In genomic region chr2:26300808-26301174, GRCm38 (mm10) we compare ENCODE assay signal across 8 mouse cellular contexts. TPM values are rescaled to one million over a fixed set of nuclear protein-coding genes. Genes with fewer than 3 reads are reported as not detected.
DNase-seq lines count a peak whose midpoint lies in the region; ATAC-seq and TF ChIP-seq lines count a peak whose summit lies in the region.

No protein-coding gene starts in this region.

- no peaks in the 10 kb centered on the region for H3K36me3 ChIP-seq in kidney, adult 2 months (ENCODE audit: control insufficient read depth, insufficient read depth, low read length)
- H3K36me3 ChIP-seq in limb, embryonic 11.5 days (ENCODE audit: control insufficient read depth, insufficient read depth, low read length), result no peaks in the 10 kb centered on the region
- H3K36me3 ChIP-seq in stomach, embryonic 14.5 days (ENCODE audit: control insufficient read depth, insufficient read depth, low read length), result no peaks in the 10 kb centered on the region

- no peaks in the 10 kb centered on the region for H3K27me3 ChIP-seq in kidney, adult 2 months (replicated peaks; ENCODE audit: control insufficient read depth, insufficient read depth, low read length)
- H3K27me3 ChIP-seq in limb, embryonic 11.5 days (ENCODE audit: control insufficient read depth, insufficient read depth, low read length), result 0 out of 2 replicates have a peak, but pooled peaks cover 3% of the 10 kb centered on the region
- no peaks in the 10 kb centered on the region for H3K27me3 ChIP-seq in stomach, embryonic 14.5 days (ENCODE audit: control insufficient read depth, insufficient read depth, low read length)

- peak; percentile 73 for ATAC-seq in granulocyte monocyte progenitor cell, adult 5-6 weeks (replicated peaks; ENCODE audit: poor library complexity, severe bottlenecking)
- ATAC-seq in limb, embryonic 11.5 days (ENCODE audit: insufficient number of reproducible peaks, low FRiP score, low TSS enrichment, low read depth), result no peak
- peak; percentile 62 for ATAC-seq in monocyte, adult 5-6 weeks (replicated peaks; ENCODE audit: insufficient number of reproducible peaks, low FRiP score, low TSS enrichment, poor library complexity, severe bottlenecking)
- ATAC-seq in stomach, embryonic 14.5 days (ENCODE audit: insufficient number of reproducible peaks, insufficient read depth, low FRiP score, low read depth), result no peak

- no peak overlapping the region for H3K9ac ChIP-seq in limb, embryonic 11.5 days (ENCODE audit: low read length)
- no peak overlapping the region for H3K9ac ChIP-seq in stomach, embryonic 14.5 days (replicated peaks; ENCODE audit: low read depth, low read length)

- peak; percentile 91 for TF ChIP-seq CTCF in kidney, adult 2 months (conservative IDR thresholded peaks at IDR 0.05; ENCODE audit: insufficient read depth, insufficient read length, low read depth, low read length)

- H3K4me1 ChIP-seq in kidney, adult 2 months (ENCODE audit: control insufficient read depth, insufficient read depth, low read length), result no peaks in the 10 kb centered on the region
- H3K4me1 ChIP-seq in limb, embryonic 11.5 days (ENCODE audit: control insufficient read depth, insufficient read depth, low read length), result peaks cover 9% of the 10 kb centered on the region
- H3K4me1 ChIP-seq in stomach, embryonic 14.5 days (ENCODE audit: control insufficient read depth, insufficient read depth, low read length), result peaks cover 27% of the 10 kb centered on the region

- no peak overlapping the region for H3K4me3 ChIP-seq in kidney, adult 2 months (ENCODE audit: insufficient read depth, low read depth, low read length)
- no peak overlapping the region for H3K4me3 ChIP-seq in limb, embryonic 11.5 days (ENCODE audit: low read depth, low read length)
- no peak overlapping the region for H3K4me3 ChIP-seq in stomach, embryonic 14.5 days (ENCODE audit: low read depth, low read length)

- H3K4me2 ChIP-seq in limb, embryonic 11.5 days (ENCODE audit: low read depth, severe bottlenecking), result no peak overlapping the region
- H3K4me2 ChIP-seq in stomach, embryonic 14.5 days (replicated peaks; ENCODE audit: low read depth, low read length), result no peak overlapping the region

- H3K9me3 ChIP-seq in limb, embryonic 11.5 days (ENCODE audit: control insufficient read depth, low read length), result no peaks in the 10 kb centered on the region; the same call in 1 of the 2 replicates
- no peaks in the 10 kb centered on the region for H3K9me3 ChIP-seq in stomach, embryonic 14.5 days (ENCODE audit: control insufficient read depth, low read depth, low read length)

- H3K27ac ChIP-seq in kidney, adult 2 months (ENCODE audit: insufficient read depth, low read depth, low read length), result no peak overlapping the region
- no peak overlapping the region for H3K27ac ChIP-seq in limb, embryonic 11.5 days (replicated peaks; ENCODE audit: low read depth, low read length)
- H3K27ac ChIP-seq in stomach, embryonic 14.5 days (ENCODE audit: low read length), result peak overlapping the region; percentile 16; the same call in 1 of the 2 replicates

- TF ChIP-seq POLR2A in kidney, adult 2 months (IDR thresholded peaks at IDR 0.05; ENCODE audit: low read depth, low read length), result no peak

- WGBS in kidney, adult 2 months, result 0% methylated on average over 3 of the region's 3 CpGs
- 1% methylated on average over 3 of the region's 3 CpGs for WGBS in limb, embryonic 11.5 days
- 0% methylated on average over 3 of the region's 3 CpGs for WGBS in stomach, embryonic 14.5 days

- peak; percentile 87 for DNase-seq in 3T3-L1 (ENCODE audit: low read depth, low spot score)
- peak; percentile 86 for DNase-seq in adrenal gland, adult 2 months
- DNase-seq in embryo, embryonic 11 days, result peak; percentile 84
- DNase-seq in kidney, adult 2 months, result peak; percentile 88
- peak; percentile 93 for DNase-seq in limb, embryonic 11.5 days (ENCODE audit: low spot score)

RNA-seq across cellular contexts. Expression of gene Ccdc187, which starts 6.4 kb away (rescaled TPM):
- total RNA-seq in adrenal gland, adult 2 months (2021), result 1 to 10 TPM in 1 of 2 experiments, under 1 TPM in 1; 0.58 to 1.0 TPM
- polyA plus RNA-seq in adrenal gland, adult 2 months (2012; rRNA removed), result 0.51 and 0.83 TPM in 2 replicates
- total RNA-seq in granulocyte monocyte progenitor cell, adult 5-6 weeks (2014; fragmentation: Nextera tagmentation), result not detected in 2 replicates
- not detected in 2 replicates for total RNA-seq in granulocyte monocyte progenitor cell, adult 5-6 weeks (2017)
- polyA plus RNA-seq in kidney, adult 2 months (2012; rRNA removed), result 0.02 and 0.12 TPM in 2 replicates
- not detected in 2 replicates for polyA plus RNA-seq in limb, embryonic 11.5 days (2014; fragmentation: Nextera tagmentation; extraction: Ambion mirVana)
- not detected in 3 replicates for total RNA-seq in monocyte, adult 5-6 weeks (2017)
- 0.58 and 1.1 TPM in 2 replicates for polyA plus RNA-seq in stomach, embryonic 14.5 days (2014; fragmentation: Nextera tagmentation; extraction: Ambion mirVana)

RNA-seq across cellular contexts. Expression of gene Gpsm1, which starts 14.5 kb away (rescaled TPM):
- total RNA-seq in adrenal gland, adult 2 months (2021), result 10 to 100 TPM in 1 of 2 experiments, 1 to 10 TPM in 1; 9.4 to 14.9 TPM
- polyA plus RNA-seq in adrenal gland, adult 2 months (2012; rRNA removed), result 20.0 and 24.1 TPM in 2 replicates
- total RNA-seq in granulocyte monocyte progenitor cell, adult 5-6 weeks (2014; fragmentation: Nextera tagmentation), result 7.0 and 16.3 TPM in 2 replicates
- total RNA-seq in granulocyte monocyte progenitor cell, adult 5-6 weeks (2017), result 10.6 and 13.8 TPM in 2 replicates
- polyA plus RNA-seq in kidney, adult 2 months (2012; rRNA removed), result 9.3 and 13.1 TPM in 2 replicates
- polyA plus RNA-seq in limb, embryonic 11.5 days (2014; fragmentation: Nextera tagmentation; extraction: Ambion mirVana), result 37.4 and 47.1 TPM in 2 replicates
- total RNA-seq in monocyte, adult 5-6 weeks (2017), result 10.2 to 26.9 TPM (median 12.7 TPM) in 3 replicates
- polyA plus RNA-seq in stomach, embryonic 14.5 days (2014; fragmentation: Nextera tagmentation; extraction: Ambion mirVana), result 24.0 and 24.1 TPM in 2 replicates

RNA-seq across cellular contexts. Expression of gene Dnlz, which starts 51.1 kb away (rescaled TPM):
- 10 to 100 TPM; 20.6 to 25.6 TPM for total RNA-seq in adrenal gland, adult 2 months (2021)
- polyA plus RNA-seq in adrenal gland, adult 2 months (2012; rRNA removed), result 30.6 and 31.1 TPM in 2 replicates
- total RNA-seq in granulocyte monocyte progenitor cell, adult 5-6 weeks (2014; fragmentation: Nextera tagmentation), result 9.5 and 10.4 TPM in 2 replicates
- total RNA-seq in granulocyte monocyte progenitor cell, adult 5-6 weeks (2017), result 5.9 and 7.6 TPM in 2 replicates
- 26.9 and 28.8 TPM in 2 replicates for polyA plus RNA-seq in kidney, adult 2 months (2012; rRNA removed)
- polyA plus RNA-seq in limb, embryonic 11.5 days (2014; fragmentation: Nextera tagmentation; extraction: Ambion mirVana), result 31.0 and 31.6 TPM in 2 replicates
- 3.4 to 8.6 TPM (median 3.7 TPM) in 3 replicates for total RNA-seq in monocyte, adult 5-6 weeks (2017)
- 25.6 and 27.6 TPM in 2 replicates for polyA plus RNA-seq in stomach, embryonic 14.5 days (2014; fragmentation: Nextera tagmentation; extraction: Ambion mirVana)

RNA-seq across cellular contexts. Expression of gene Card9, which starts 59.9 kb away (rescaled TPM):
- total RNA-seq in adrenal gland, adult 2 months (2021), result 1 to 10 TPM; 1.3 to 1.7 TPM
- polyA plus RNA-seq in adrenal gland, adult 2 months (2012; rRNA removed), result 4.9 and 5.0 TPM in 2 replicates
- total RNA-seq in granulocyte monocyte progenitor cell, adult 5-6 weeks (2014; fragmentation: Nextera tagmentation), result 42.3 and 55.8 TPM in 2 replicates
- total RNA-seq in granulocyte monocyte progenitor cell, adult 5-6 weeks (2017), result 121 and 122 TPM in 2 replicates
- 2.1 and 2.5 TPM in 2 replicates for polyA plus RNA-seq in kidney, adult 2 months (2012; rRNA removed)
- 1.0 and 1.1 TPM in 2 replicates for polyA plus RNA-seq in limb, embryonic 11.5 days (2014; fragmentation: Nextera tagmentation; extraction: Ambion mirVana)
- total RNA-seq in monocyte, adult 5-6 weeks (2017), result 82.3 to 116 TPM (median 106 TPM) in 3 replicates
- 0.51 and 0.88 TPM in 2 replicates for polyA plus RNA-seq in stomach, embryonic 14.5 days (2014; fragmentation: Nextera tagmentation; extraction: Ambion mirVana)

Comparison
In these comparisons a context has a peak if more than half of its experiments do, and no peak if none do; other contexts are left out.
1. ATAC-seq: peak in granulocyte monocyte progenitor cell, adult 5-6 weeks (single experiment) and monocyte, adult 5-6 weeks (single experiment); none in limb, embryonic 11.5 days (single experiment) and stomach, embryonic 14.5 days (single experiment).
2. Peak in every context shown above with its lines, with median percentiles within 50 percentile points of each other: DNase-seq.